Mouse (Mus musculus) CH12.LX (cell line): ENCODE data around the gene Slc2a13. TPM values are rescaled to one million over a fixed set of nuclear protein-coding genes. Genes with fewer than 3 reads are reported as not detected.

Experiments used
- DNase-seq: peaks from one replicate; pipeline ENCODE4 v3.0.0-alpha.2; 2013; ENCODE audit errors: extremely low read depth
- H3K27ac ChIP-seq: 2 replicates; pipeline ENCODE4 v1.5.1; 2012; ENCODE audit warnings: low read depth, mild to moderate bottlenecking, control low read depth, moderate library complexity; ENCODE audit not compliant: insufficient read depth
- H3K27me3 ChIP-seq: replicated peaks from 2 replicates; pipeline ENCODE3; 2012; ENCODE audit warnings: inconsistent platforms
- H3K36me3 ChIP-seq, 2 experiments: replicated peaks in 1 of 2; 2 replicates each; pipeline versions ENCODE3 to v1.6.1; 2012; ENCODE audit warnings: inconsistent platforms in 1 of 2, low read length in 1 of 2, mild to moderate bottlenecking in 1 of 2, mixed read lengths in 1 of 2, moderate library complexity in 1 of 2; ENCODE audit not compliant: control insufficient read depth in 1 of 2, insufficient read depth in 1 of 2
- H3K4me1 ChIP-seq, 2 experiments: 2 replicates each; pipeline ENCODE4 v1.6.1; 2012; ENCODE audit warnings: inconsistent platforms in 1 of 2, moderate library complexity in 1 of 2; ENCODE audit not compliant: insufficient read depth in 2 of 2, control insufficient read depth in 1 of 2
- H3K4me2 ChIP-seq: 2 replicates; pipeline ENCODE4 v1.6.1; 2012; ENCODE audit warnings: low read depth, mild to moderate bottlenecking, control low read depth; ENCODE audit not compliant: poor library complexity, insufficient read depth, severe bottlenecking
- H3K4me3 ChIP-seq, 3 experiments: fragments of 150-350 bp in 1 of 3; sonication (generic) in 1 of 3; replicated peaks in 1 of 3; 2 replicates each; pipeline versions ENCODE3 to v1.5.1; 2011 to 2012; ENCODE audit warnings: low read depth in 2 of 3, low read length in 2 of 3, mild to moderate bottlenecking in 2 of 3, moderate library complexity in 2 of 3, control low read depth in 1 of 3, improper control_type of control experiment in 1 of 3, inconsistent platforms in 1 of 3, mixed read lengths in 1 of 3; ENCODE audit not compliant: poor library complexity in 1 of 3
- H3K79me2 ChIP-seq: replicated peaks from 2 replicates; pipeline ENCODE4 v1.6.1; 2012; ENCODE audit warnings: mild to moderate bottlenecking, moderate library complexity; ENCODE audit not compliant: control insufficient read depth, poor library complexity, insufficient read depth, severe bottlenecking; ENCODE audit errors: extremely low read depth
- H3K9ac ChIP-seq: 2 replicates; pipeline ENCODE4 v1.6.1; 2012; ENCODE audit warnings: low read depth, mild to moderate bottlenecking, control low read depth, moderate library complexity; ENCODE audit not compliant: insufficient read depth
- H3K9me3 ChIP-seq: replicated peaks from 2 replicates; pipeline ENCODE3; 2012; ENCODE audit warnings: low read length, inconsistent platforms, mixed read lengths
- BHLHE40 ChIP-seq: IDR thresholded peaks from 2 replicates; pipeline ENCODE4 v1.6.1; 2011; ENCODE audit warnings: mild to moderate bottlenecking, low read depth, low read length, improper control_type of control experiment
- CHD2 ChIP-seq: IDR thresholded peaks from 2 replicates; pipeline ENCODE4 v1.6.1; 2011; ENCODE audit warnings: low read length, improper control_type of control experiment
- CTCF ChIP-seq, 2 experiments: IDR thresholded peaks in 1 of 2; conservative IDR thresholded peaks in 1 of 2; 2 replicates each; pipeline ENCODE4 v1.5.1; 2011 to 2012; ENCODE audit warnings: low read depth in 2 of 2, low read length in 2 of 2, improper control_type of control experiment in 1 of 2, inconsistent platforms in 1 of 2, mild to moderate bottlenecking in 1 of 2, moderate library complexity in 1 of 2
- E2F4 ChIP-seq: IDR thresholded peaks from 2 replicates; pipeline ENCODE4 v1.6.1; 2011; ENCODE audit warnings: low read depth, low read length, improper control_type of control experiment; ENCODE audit not compliant: insufficient replicate concordance
- EP300 ChIP-seq: IDR thresholded peaks from 2 replicates; pipeline ENCODE4 v1.6.1; 2011; ENCODE audit warnings: low read length, improper control_type of control experiment
- HCFC1 ChIP-seq: IDR thresholded peaks from 2 replicates; pipeline ENCODE4 v1.6.1; 2012; ENCODE audit warnings: low read depth, mild to moderate bottlenecking, inconsistent platforms, low read length, improper control_type of control experiment
- JUN ChIP-seq: IDR thresholded peaks from 2 replicates; pipeline ENCODE4 v1.6.1; 2011; ENCODE audit warnings: low read depth, mild to moderate bottlenecking, low read length, improper control_type of control experiment, moderate library complexity; ENCODE audit not compliant: insufficient read depth
- MAFK ChIP-seq: IDR thresholded peaks from 2 replicates; pipeline ENCODE4 v1.6.1; 2011; ENCODE audit warnings: low read length, improper control_type of control experiment; ENCODE audit not compliant: insufficient replicate concordance
- MAX ChIP-seq: IDR thresholded peaks from 2 replicates; pipeline ENCODE4 v1.6.1; 2011; ENCODE audit warnings: low read length, improper control_type of control experiment
- MEF2A ChIP-seq: IDR thresholded peaks from 2 replicates; pipeline ENCODE4 v1.6.1; 2014; ENCODE audit warnings: low read depth, mild to moderate bottlenecking, inconsistent platforms, low read length, improper control_type of control experiment, borderline replicate concordance
- MXI1 ChIP-seq: IDR thresholded peaks from 2 replicates; pipeline ENCODE4 v1.6.1; 2011; ENCODE audit warnings: mild to moderate bottlenecking, low read depth, low read length, improper control_type of control experiment
- MYC ChIP-seq: IDR thresholded peaks from 2 replicates; pipeline ENCODE4 v1.6.1; 2011; ENCODE audit warnings: low read depth, mild to moderate bottlenecking, improper control_type of control experiment, low read length
- PAX5 ChIP-seq: IDR thresholded peaks from 2 replicates; pipeline ENCODE4 v1.6.1; 2012; ENCODE audit warnings: low read length, inconsistent platforms, mixed read lengths
- POLR2AphosphoS2 ChIP-seq: IDR thresholded peaks from 2 replicates; pipeline ENCODE4 v1.6.1; 2011; ENCODE audit warnings: low read depth, low read length, improper control_type of control experiment
- SIN3A ChIP-seq: IDR thresholded peaks from 2 replicates; pipeline ENCODE4 v1.6.1; 2012; ENCODE audit warnings: low read length, improper control_type of control experiment, inconsistent platforms
- SMC3 ChIP-seq: IDR thresholded peaks from 2 replicates; pipeline ENCODE4 v1.6.1; 2011; ENCODE audit warnings: low read depth, low read length, improper control_type of control experiment
- TBP ChIP-seq: conservative IDR thresholded peaks from 2 replicates; pipeline ENCODE4 v1.6.1; 2011; ENCODE audit warnings: low read depth, low read length, improper control_type of control experiment
- UBTF ChIP-seq: IDR thresholded peaks from 2 replicates; pipeline ENCODE4 v1.6.1; 2012; ENCODE audit warnings: low read depth, mild to moderate bottlenecking, inconsistent platforms, low read length, improper control_type of control experiment, moderate library complexity
- USF1 ChIP-seq: IDR thresholded peaks from 2 replicates; pipeline ENCODE4 v1.6.1; 2014; ENCODE audit warnings: low read depth, mild to moderate bottlenecking, inconsistent platforms, low read length, improper control_type of control experiment
- USF2 ChIP-seq: conservative IDR thresholded peaks from 2 replicates; pipeline ENCODE4 v1.6.1; 2011; ENCODE audit warnings: low read depth, low read length, improper control_type of control experiment
- ZKSCAN1 ChIP-seq: IDR thresholded peaks from 2 replicates; pipeline ENCODE4 v1.6.1; 2012; ENCODE audit warnings: low read depth, inconsistent platforms, low read length, improper control_type of control experiment, borderline replicate concordance
- ZMIZ1 ChIP-seq: IDR thresholded peaks from 2 replicates; pipeline ENCODE4 v1.6.1; 2012; ENCODE audit warnings: low read depth, mild to moderate bottlenecking, inconsistent platforms, low read length, improper control_type of control experiment
- ZNF384 ChIP-seq: IDR thresholded peaks from 2 replicates; pipeline ENCODE4 v1.6.1; 2012; ENCODE audit warnings: low read depth, low read length, improper control_type of control experiment, inconsistent platforms
- dilution Hi-C: fragments of 300-500 bp; cut with MboI; formaldehyde crosslinking; loops from 2 replicates; pipeline ENCODE4 v1.14.3; 2020; ENCODE audit warnings: low sequenced_read_pairs; ENCODE audit not compliant: extremely low pct_unique_long_range_greater_than_20kb, extremely low pct_ligation_motif_present
- in situ Hi-C: fragments of 300-500 bp; cut with MboI; formaldehyde crosslinking; loops from 3 replicates; pipeline ENCODE4 v1.14.3; 2019; ENCODE audit warnings: low sequenced_read_pairs, low pct_ligation_motif_present, low pct_unique_long_range_greater_than_20kb, mixed read lengths
- polyA plus RNA-seq: library from polyadenylated mRNA; unstranded; fragments of >175 nt; gene quantifications from 2 replicates; pipeline ENCODE4 v1.2.1, GENCODE M21; 2012; ENCODE audit warnings: low read depth; ENCODE audit not compliant: insufficient read length
- total RNA-seq, 2 experiments: library from RNA; depleted of rRNA; stranded (reverse); fragments of 300-350 nt in 1 of 2; fragments of >200 nt in 1 of 2; gene quantifications; 2 replicates each; pipeline ENCODE4 v1.2.3; 2012 to 2014

Gene Slc2a13
- total and polyA plus RNA-seq, 3 experiments: not detected

DNA sequence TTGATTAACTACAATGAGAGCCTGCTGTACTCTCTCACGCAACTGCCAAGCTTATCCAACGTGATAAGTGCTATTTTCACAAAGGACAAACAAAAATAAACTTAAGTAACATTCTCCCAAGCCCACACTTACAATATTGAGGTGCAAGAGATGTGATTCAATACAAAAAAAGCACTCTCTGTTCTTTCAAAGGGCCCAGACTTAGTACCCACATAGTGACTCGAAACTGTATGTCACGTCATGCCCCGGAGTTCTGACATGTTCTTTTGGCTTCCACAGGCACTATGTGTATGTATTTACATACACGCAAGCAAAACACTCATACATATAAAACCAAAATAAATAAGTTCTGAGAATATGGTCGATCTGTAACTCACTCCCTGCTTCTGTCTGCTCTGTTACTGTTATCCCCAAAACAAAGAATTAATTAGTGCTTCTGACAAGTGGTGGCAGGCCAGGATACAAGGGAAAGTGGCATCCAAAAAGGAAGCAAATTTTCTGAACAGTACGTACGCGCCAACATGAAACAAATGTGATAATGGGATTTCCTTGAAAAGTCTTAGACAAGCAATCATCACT is 109.1 kb downstream of the Slc2a13 start:
- Histone ChIP-seq H3K36me3 (no peaks in the 10 kb centered on the region), H3K4me2 (no peak overlapping the region)
- dilution Hi-C loops: no loop called here

DNA sequence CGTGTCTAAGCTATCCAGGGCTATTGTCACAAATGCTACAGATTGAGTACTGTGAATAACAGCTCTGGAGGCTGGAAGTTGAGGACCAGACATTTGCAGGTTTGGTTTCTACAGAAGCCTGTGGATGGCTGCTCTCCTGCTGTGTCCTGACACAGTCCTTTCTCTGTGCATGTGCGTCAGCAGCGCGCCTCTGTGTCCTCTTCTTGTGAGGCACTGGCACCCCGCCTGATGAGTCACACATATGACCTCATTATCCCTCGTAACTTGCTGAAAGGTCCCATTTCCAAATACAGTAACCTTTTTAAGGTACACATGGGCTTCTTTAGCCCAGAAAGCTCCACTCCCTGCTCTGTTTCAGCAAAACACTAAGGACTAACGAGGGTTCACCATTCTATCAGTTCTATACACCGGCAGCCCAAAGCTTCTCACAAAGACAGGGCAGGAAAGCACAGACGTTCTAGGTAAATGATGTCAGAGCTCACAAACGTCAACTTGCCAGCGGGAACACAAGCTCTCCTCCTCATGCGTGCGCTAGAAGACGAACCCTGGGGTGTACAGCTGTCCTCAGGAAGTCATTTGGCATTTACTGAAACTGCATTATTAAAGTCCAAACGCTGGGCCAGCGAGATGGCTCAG is 109.9 kb downstream of the Slc2a13 start:
- in situ Hi-C loops (no loop called here), dilution Hi-C loops (no loop called here)
- Histone ChIP-seq H3K4me1 (no peaks in the 10 kb centered on the region), H3K9ac (no peak overlapping the region), H3K27ac (no peak overlapping the region), H3K9me3 (peaks cover 74% of the 10 kb centered on the region), H3K4me3 (no peak overlapping the region), H3K27me3 (no peaks in the 10 kb centered on the region), H3K36me3 (no peaks in the 10 kb centered on the region), H3K4me2 (no peak overlapping the region), H3K79me2 (no peaks in the 10 kb centered on the region)
- no peak for DNase-seq
- no peak for TF ChIP-seq MAX
- TF ChIP-seq JUN: no peak
- TF ChIP-seq MYC: no peak
- TF ChIP-seq CTCF (conservative IDR thresholded peaks at IDR 0.05 in 1 of 2, IDR thresholded peaks at IDR 0.05 in 1 of 2; ENCODE audit: low read depth in 2 of 2, low read length in 2 of 2): no peak
- no peak for TF ChIP-seq UBTF
- no peak for TF ChIP-seq TBP
- no peak for TF ChIP-seq MEF2A
- no peak for TF ChIP-seq USF1
- TF ChIP-seq SIN3A: no peak
- TF ChIP-seq ZNF384: no peak
- TF ChIP-seq ZMIZ1: no peak
- no peak for TF ChIP-seq MAFK
- no peak for TF ChIP-seq EP300
- no peak for TF ChIP-seq HCFC1
- no peak for TF ChIP-seq ZKSCAN1
- TF ChIP-seq CHD2: no peak

More for the DNA sequence above, 109.1 kb downstream of the Slc2a13 start:
- Histone ChIP-seq H3K4me1 (no peaks in the 10 kb centered on the region), H3K27me3 (no peaks in the 10 kb centered on the region), H3K9me3 (peaks cover 70% of the 10 kb centered on the region), H3K27ac (no peak overlapping the region), H3K9ac (no peak overlapping the region), H3K79me2 (no peaks in the 10 kb centered on the region), H3K4me3 (no peak overlapping the region)
- TF ChIP-seq E2F4 (no peak), CTCF (conservative IDR thresholded peaks at IDR 0.05 in 1 of 2, IDR thresholded peaks at IDR 0.05 in 1 of 2; ENCODE audit: low read depth in 2 of 2, low read length in 2 of 2) (no peak), BHLHE40 (no peak), MAFK (no peak), MXI1 (no peak), PAX5 (no peak), SMC3 (no peak), CHD2 (no peak), USF2 (no peak), MAX (no peak), SIN3A (no peak), POLR2AphosphoS2 (no peak)
- no peak for DNase-seq
- in situ Hi-C loops: no loop called here
